Mouse (Mus musculus): ENCODE results near the gene Pxylp1.
A peak's percentile ranks its signal among the peaks of the same experiment; 100 is the strongest.

Pxylp1 gene

DNA sequence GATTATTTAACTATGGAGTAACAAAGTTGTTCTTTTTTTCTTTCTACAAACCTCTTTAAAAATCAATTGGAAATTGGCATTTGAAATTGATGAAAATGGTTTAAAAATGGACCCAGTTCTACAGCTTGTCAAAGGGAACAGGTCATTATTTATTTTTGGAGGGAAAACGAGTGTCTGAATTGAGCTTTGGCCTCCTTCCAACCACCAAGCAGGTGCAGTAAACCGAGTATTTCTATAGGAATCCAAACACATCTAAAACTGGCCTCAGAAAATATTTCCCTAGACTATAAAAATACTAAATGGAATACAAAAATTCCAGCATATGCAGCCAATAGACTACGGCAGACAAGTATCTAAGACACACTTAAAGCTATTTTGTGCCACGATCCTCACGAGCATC is 68.9 kb downstream of the Pxylp1 start:
- DNase-seq (ENCODE audit: low spot score in 2 of 2) = no peak

DNA sequence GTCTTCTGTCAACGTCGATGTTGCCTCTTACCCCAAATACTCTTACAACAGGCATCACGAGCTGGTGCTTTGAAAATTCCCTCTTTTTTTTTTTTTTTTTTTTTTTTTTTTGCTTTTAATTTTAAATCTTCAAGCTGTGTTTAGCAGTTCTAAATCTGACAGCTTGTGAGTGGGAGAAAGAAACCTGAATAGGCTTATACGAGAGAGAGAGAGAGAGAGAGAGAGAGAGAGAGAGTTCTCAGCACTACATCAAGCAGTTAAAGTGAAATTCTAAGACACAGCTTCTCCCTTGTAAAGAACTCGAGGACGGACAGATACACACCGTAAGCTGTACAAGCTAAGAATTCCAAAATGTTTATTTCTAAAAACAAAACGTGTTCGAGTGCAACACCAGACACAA is 69.5 kb downstream of the Pxylp1 start:
- DNase-seq (ENCODE audit: low spot score in 2 of 2) = no peak

DNA sequence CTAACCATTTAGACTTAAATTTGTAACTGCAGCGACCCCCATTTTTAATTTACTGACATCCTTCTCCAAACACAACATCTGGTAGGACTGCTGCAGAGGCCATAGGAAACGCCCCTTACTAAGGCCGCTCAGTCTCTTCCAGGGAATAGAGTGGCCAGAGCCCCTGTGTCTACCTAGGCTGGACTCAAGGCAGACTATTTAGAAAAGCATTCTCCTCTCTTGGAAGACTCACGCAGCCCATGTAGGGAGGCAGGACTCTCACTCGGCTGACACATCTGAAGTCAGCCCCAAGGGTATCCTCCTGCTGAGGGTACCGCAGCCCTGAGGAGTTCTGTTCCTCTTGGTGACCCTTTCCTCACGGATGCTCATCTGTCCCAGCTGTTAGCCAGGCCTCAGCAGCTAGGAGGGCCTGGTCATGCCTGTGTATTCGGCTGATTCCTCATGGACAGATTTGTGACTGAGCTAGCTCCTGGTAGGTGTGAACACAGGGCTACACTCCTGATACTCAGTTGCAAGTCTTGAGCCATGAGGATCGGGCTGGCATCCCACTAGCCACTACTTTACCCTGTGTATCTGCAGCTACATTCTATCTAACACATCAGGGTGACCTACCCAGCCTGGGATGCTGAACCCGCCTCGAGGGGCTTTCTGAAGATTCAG is 73.5 kb downstream of the Pxylp1 start:
- DNase-seq (ENCODE audit: low spot score in 2 of 2) = no peak

DNA sequence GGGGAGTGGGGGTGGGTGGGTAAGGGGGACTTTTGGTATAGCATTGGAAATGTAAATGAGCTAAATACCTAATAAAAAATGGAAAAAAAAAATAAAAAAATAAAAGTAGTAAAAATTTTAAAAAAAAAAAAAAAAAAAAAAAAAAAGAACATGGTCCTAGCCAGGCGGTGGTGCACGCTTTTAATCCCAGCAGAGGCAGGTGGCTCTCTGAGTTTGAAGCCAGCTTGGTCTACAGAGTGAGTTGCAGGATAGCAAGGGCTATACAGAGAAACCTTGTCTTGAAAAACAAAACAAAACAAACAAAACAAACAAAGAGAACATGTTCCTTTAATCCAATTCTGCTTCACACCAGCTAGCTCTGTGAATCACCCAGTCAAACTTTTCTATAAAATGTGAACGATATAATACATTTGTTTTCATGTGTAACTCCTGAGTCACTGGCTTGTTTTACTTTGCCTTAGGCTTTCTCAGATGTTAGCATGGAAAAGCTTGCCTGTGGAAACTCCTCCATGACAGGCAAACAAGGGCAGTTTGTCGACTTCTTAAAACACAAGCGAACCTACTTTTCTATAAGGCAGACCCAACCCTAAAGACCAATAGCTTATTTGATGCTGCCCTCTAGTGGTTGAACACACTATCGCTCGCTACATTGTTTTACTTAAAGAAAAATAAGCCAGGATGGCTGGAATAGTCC is 74.2 kb downstream of the Pxylp1 start:
- DNase-seq (ENCODE audit: low spot score in 2 of 2) = no peak

DNA sequence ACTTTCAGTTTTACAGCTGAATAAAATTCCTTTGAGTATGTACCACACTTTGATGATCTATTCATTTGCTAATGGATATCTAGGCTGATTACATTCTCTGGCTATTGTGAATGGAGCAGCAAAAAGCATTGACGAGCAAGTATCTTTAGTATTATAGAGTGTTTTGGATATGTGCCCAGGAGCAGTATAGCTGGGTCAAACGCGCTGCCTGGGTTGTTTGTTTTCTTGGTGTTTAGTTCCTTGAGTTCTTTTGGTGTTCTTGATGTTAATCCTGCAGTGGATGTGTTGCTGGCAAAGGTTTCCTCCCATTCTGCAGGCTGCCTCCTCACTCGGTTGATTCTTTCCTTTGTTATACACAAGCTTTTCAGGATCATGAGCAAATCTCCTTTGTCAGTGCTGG is 80.5 kb downstream of the Pxylp1 start:
- no peak for DNase-seq (ENCODE audit: low spot score in 2 of 2)

DNA sequence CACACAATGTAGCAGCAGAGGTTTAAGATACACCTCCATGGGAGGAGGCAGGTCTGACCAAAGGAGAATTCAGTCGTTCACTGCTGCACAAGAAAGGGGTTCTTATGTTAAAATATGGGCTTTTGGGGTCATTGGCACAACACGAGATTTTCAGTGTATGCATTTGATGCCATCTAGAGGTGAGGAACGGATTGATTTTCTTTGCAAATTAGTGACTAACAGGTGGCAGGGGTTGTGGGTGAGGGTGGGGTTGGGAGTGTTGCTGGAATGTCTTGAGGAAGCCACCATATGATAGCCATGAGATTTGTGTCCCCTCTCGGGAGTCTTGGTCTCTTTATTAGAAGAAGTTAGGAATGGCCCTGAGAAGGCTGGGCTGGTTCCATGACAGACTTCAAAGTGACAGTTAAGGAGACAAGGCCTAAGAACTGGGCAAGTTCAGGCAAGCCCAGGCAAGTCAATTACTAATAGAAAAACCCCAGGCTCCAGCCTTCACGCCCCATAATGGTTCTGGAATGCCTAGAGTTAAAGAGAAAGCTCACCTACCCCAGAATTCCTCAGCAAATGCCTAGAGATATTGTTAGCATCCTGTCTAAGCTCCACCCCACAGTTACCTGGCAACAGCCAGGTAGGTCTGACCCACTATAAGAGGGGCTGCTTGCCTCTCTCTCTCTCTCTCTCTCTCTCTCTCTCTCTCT is 92.2 kb downstream of the Pxylp1 start:
- DNase-seq (ENCODE audit: low spot score in 2 of 2) = no peak

DNA sequence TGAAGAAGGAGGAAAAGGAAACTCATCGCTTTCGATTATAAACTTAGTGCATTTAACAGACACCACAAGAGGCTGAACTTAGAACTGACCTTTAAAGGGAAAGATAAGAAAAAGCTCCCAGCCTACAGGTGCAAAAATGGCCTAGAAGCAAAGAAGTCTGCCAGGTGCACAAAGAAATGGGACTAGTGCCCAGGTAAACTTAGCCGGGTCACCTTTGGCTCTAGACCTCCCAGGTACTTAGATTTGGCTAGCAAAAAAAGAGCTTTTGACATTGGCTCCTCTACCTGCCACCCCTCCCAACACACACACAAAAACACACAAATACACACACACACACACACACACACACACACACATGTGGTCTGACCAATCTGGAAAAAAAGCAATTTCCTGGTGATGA is 95.2 kb downstream of the Pxylp1 start:
- no peak for DNase-seq (ENCODE audit: low spot score in 2 of 2)

DNA sequence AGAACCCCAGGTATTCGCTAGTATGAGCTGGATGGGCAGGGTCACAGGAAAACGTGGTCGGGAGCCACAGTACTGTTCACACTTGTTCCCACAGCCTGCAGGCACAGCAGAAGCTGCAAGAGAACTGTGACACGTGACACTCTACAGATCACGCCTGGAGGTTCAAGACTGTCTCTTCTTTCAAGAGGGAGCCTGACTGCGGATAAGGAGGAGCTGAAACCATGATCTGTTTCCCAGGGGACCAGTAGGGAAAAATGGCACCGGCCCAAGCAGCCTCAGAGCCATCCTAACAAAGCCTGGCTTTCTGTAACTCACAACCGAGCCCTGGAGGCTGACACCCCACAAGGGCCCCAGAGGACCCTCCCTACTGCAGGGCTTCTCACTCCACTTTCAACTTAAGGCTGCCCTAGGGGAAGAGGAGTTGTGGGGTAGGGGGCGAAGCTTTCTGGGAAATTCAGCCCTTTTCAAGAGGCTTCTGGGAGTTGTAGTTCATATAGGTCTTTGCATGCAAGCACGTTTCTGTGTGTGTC is 97.0 kb downstream of the Pxylp1 start:
- peak; percentile 13 to 40 for DNase-seq (ENCODE audit: low spot score in 2 of 2)

DNA sequence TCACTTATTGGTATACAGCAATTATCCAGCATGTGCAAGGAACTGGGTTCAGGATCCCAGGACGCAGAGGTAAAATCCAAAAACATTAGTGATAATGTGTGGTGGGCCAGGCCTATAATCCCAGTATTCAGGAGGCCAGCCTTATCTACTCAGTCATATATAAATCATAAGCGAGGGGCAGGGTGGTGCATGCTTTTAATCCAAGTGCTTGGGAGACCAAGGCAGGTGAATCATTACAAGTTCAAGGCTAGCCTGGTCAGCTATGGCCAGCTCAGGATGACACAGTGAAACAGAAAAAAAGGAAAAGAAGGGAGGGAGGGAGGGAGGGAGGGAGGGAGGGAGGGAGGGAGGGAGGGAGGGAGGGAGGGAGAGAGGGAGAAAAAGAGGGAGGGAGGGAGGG is 97.9 kb downstream of the Pxylp1 start:
- DNase-seq (ENCODE audit: low spot score in 2 of 2) = no peak

DNA sequence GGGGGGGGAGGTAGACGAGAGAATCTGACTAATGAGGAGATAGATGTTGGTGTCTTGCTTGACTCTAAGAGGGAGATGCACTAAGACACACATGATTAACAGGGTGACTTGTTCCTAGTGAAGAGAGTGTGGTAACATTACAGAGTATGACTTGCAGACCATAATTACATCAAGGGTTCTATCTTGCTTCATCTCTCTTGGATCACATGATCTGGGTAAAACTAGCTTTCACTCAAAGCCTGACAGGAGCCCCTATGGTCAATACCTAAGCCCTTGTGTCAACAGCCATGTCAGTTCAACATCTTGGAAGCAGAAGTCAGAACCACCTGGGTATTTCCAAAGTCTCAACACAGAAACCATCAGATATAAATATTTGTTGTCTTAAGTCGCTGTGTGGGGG is 99.9 kb downstream of the Pxylp1 start:
- no peak for DNase-seq (ENCODE audit: low spot score in 2 of 2)

DNA sequence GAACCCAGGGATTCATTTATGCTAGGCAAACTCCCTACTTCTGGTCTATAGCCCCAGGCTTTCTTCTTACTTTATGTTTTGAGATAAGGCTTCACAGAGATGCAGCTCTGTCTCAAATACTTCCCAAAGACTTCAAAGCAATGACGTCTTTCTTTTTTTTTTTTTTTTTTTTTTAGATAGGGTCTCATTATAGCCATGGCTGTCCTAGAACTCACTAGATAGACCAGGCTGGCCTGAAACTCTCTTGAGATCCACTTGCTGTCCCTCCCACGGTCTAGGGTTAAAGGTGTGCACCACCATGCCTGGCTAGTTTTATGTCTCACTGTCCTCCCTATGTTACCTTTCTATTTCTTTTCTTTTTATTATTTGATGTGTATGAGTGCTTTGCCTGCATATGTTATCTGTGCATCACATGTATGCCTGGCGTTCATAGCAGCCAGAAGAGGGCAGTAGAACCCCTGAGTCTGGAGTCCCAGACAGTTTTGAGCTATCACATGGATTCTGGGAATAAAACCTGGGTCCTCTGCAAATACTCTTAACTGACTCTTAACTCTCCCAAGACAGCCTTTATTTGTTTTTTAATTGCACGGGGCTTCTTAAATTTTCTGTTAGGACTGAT is 102.0 kb downstream of the Pxylp1 start:
- no peak for DNase-seq (ENCODE audit: low spot score in 2 of 2)

DNA sequence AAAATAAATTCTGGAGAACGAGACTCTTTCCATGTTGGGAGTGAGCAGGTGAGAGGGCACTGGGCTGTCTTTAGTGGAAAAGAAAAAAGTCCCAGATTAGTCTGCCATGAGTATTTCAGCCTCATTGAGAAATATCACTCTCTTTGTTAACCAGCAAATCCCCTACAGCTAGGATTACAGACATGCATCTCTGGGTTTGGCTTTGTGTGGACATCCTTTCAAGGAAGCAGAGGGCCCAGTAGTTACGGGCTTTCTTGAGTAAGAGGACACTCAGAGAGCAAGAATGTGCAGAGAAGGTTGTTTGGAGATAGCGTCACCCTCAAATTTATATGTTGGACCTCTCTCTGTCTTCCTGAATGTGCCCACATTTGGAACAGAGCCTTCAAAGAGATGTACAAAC is 102.6 kb downstream of the Pxylp1 start:
- no peak for DNase-seq (ENCODE audit: low spot score in 2 of 2)

DNA sequence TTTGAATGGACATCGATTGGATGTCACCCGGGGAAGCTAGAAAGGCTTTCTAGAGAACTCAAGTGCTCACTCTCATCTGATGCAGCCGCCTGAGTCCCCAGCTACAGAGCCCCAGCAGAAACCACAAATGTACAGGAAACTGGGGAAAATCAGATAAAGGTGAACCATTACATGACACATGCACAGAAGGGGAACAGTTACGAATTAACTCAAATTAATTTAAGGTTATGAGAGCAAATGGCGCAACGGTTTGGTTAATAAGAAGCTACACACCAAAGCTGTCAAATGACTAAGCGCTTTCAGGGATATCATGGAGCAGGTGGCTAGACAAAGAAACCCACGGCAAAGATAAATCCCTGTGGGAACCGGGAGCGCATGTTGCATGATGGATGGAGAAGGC is 104.7 kb downstream of the Pxylp1 start:
- no peak for DNase-seq (ENCODE audit: low spot score in 2 of 2)

DNA sequence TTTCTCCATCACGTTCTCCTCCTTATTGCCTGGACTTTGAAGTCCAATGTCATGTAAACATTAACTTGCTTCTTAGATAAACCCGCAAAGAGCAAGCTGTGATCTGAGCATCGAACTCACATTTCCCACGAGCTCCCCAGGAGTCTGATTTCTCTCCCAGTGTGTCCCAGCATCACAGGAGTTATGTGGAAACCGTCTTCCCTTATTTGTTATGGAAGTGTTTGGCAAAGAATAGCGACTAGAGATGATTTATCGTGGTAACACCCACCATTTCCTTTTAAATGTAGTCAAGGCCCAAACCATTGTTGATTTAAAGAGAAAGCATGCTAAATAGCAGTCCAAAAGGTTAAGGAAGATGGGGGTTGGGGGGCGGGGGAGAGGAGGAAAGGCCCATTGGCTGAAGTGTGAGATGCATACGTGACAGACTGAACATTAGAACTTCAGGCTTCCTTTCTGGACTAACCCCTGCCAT is 106.6 kb downstream of the Pxylp1 start:
- no peak for DNase-seq (ENCODE audit: low spot score in 2 of 2)

DNA sequence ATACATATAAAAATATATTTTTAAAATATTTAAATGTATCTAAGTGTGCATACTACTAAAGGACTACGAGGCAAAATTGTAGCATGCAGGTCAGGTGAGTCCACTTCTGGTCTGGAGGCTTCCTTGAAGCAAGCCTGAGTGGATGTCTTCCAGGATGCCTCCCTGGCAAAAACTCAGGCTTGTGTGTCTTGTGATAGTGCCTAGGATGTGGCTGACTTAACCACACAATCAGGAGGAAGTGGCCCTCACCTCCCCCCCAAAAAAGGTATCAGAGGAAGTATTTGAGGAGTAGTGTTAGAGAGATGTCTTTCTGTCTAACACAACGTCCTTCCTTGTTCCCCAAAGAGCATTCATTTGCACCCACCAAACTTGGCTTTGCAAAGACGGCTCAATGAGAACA is 107.3 kb downstream of the Pxylp1 start:
- no peak for DNase-seq (ENCODE audit: low spot score in 2 of 2)

DNA sequence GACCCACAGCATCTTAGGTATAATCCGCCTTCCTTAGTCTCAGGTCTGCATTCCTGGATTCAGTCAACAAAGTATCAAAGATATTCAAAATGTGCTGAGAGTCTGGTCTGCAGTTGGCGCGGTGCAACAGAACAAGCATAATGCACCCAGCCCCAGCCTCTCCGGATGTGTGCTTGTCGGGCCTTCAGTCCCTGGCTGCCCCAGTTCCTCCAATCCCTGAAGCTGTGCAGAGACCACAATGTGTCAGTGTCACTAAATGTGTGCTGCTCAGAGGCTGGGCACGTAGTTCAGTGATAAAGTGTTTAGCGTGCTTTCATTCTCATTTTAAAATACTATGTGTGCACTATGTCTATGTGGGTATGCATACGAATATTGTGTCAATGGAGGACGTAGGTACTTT is 108.8 kb downstream of the Pxylp1 start:
- no peak for DNase-seq (ENCODE audit: low spot score in 2 of 2)

DNA sequence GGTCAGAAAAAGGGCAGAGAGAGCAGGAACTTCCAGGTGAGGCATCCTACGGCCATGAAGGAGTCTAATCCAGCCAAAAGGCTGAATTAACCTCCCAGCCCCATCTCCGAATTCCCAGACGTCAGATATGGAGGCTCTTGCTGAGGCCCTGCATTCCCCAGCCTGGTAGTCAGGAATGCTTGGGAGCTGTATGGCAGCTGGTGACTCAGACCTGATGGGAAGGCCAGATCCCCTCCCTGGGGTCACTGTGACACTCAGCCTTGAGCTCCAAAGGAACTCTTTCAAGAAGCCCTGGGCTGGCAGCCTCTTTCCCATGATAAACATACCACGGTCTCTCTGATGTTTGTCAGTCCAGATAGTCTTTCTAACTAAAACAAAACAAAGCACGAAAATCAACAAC is 109.2 kb downstream of the Pxylp1 start:
- DNase-seq (ENCODE audit: low spot score in 2 of 2) = no peak

DNA sequence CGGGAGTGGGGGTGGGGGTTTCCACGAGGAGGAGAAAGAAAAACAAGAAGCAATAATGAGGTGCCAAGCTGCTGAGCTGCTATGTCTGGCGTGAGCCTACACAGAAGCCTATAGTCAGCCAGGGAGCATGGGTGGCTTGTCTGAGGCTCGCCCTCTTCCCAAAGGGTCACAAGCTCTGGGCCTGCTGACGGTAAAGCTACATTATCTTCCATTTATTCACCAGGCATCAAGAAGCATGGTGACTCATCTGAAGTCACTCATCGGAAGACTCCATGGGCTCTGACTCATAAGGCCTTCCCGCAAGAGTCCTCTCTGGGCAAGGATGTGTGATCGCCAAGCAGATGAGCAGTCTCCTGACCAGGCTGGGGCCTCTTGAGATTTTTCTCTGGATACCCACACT is 110.4 kb downstream of the Pxylp1 start:
- no peak for DNase-seq (ENCODE audit: low spot score in 2 of 2)
